Mouse (Mus musculus) thymus, adult 2 months (tissue): Measurements from ENCODE around the gene Gpatch4.

Experiments
- CTCF ChIP-seq: fragments of 200-500 bp; IDR thresholded peaks from 2 replicates; pipeline ENCODE4 v1.5.1; 2012; ENCODE audit warnings: mild to moderate bottlenecking, control low read depth, low read length, moderate library complexity, borderline replicate concordance; ENCODE audit not compliant: control insufficient read depth, poor library complexity, insufficient read depth; ENCODE audit errors: extremely low read depth
- POLR2A ChIP-seq: fragments of 200-500 bp; IDR thresholded peaks from 2 replicates; pipeline ENCODE4 v1.6.1; 2012; ENCODE audit warnings: mild to moderate bottlenecking, low read length, control low read depth, moderate library complexity; ENCODE audit not compliant: control insufficient read depth, poor library complexity, insufficient read depth; ENCODE audit errors: extremely low read depth

GRCm38 (mm10) chr3:88042661-88043421 is at the start of gene Gpatch4:
- TF ChIP-seq CTCF (0 out of 2 replicates have a peak, but pooled peaks have one; percentile 37), POLR2A (no peak)
